Mouse (Mus musculus) heart, embryonic 16.5 days (tissue): ENCODE results near the gene Dnajc15. TPM values are rescaled to one million over a fixed set of nuclear protein-coding genes. Genes with fewer than 3 reads are reported as not detected.

Experiments used
- ATAC-seq: fragments of 200-750 bp; cut with Nextera tagmentation; replicated peaks from 2 replicates; pipeline ENCODE4 v1.8.0; 2017; ENCODE audit warnings: moderate number of reproducible peaks; ENCODE audit not compliant: insufficient read depth, low FRiP score; ENCODE audit errors: extremely low read depth
- H3K27ac ChIP-seq: fragments of 300-500 bp; sonication (generic); 2 replicates; pipeline ENCODE4 v1.5.1; 2014; ENCODE audit warnings: mild to moderate bottlenecking, low read length, control low read depth, moderate library complexity
- H3K27me3 ChIP-seq: fragments of 300-500 bp; sonication (generic); 2 replicates; pipeline ENCODE4 v1.6.1; 2014; ENCODE audit warnings: low read length, mixed read lengths; ENCODE audit not compliant: control insufficient read depth, insufficient read depth
- H3K36me3 ChIP-seq: fragments of 300-500 bp; sonication (generic); 2 replicates; pipeline ENCODE4 v1.6.1; 2014; ENCODE audit not compliant: control insufficient read depth, insufficient read depth
- H3K4me1 ChIP-seq: fragments of 300-500 bp; sonication (generic); 2 replicates; pipeline ENCODE4 v1.6.1; 2014; ENCODE audit warnings: low read length, mixed read lengths; ENCODE audit not compliant: control insufficient read depth, insufficient read depth
- H3K4me2 ChIP-seq: fragments of 300-500 bp; sonication (generic); 2 replicates; pipeline ENCODE4 v1.6.1; 2014; ENCODE audit warnings: low read depth, mild to moderate bottlenecking, control low read depth, low read length
- H3K4me3 ChIP-seq: fragments of 300-500 bp; sonication (generic); 2 replicates; pipeline ENCODE4 v1.5.1; 2014; ENCODE audit warnings: mild to moderate bottlenecking, control low read depth, low read length
- H3K9ac ChIP-seq: fragments of 300-500 bp; sonication (generic); 2 replicates; pipeline ENCODE4 v1.6.1; 2014; ENCODE audit warnings: low read length, control low read depth
- H3K9me3 ChIP-seq: fragments of 300-500 bp; sonication (generic); replicated peaks from 2 replicates; pipeline ENCODE4 v1.6.1; 2016; ENCODE audit warnings: low read length; ENCODE audit not compliant: control insufficient read depth
- WGBS: fragments of 180-500 bp; shearing (Covaris S2); extraction: QIAGEN DNeasy Blood & Tissue Kit; methylation state at CpG from one replicate; pipeline ENCODE4 v1.1.7; 2014; 5-methylcytosine and 5-hydroxymethylcytosine counted together
- polyA plus RNA-seq: library from polyadenylated mRNA; unstranded; fragments of >200 nt; fragmentation: Nextera tagmentation; extraction: Ambion mirVana; gene quantifications from 2 replicates; pipeline ENCODE4 v1.2.1, GENCODE M21; 2015

The Dnajc15 gene
- polyA plus RNA-seq, 1 experiment from 2014 or later, result 166 TPM

- Histone ChIP-seq H3K9ac (no peak overlapping the region), H3K27ac (no peak overlapping the region), H3K4me1 (peaks cover 4% of the 10 kb centered on the region), H3K27me3 (no peaks in the 10 kb centered on the region), H3K4me2 (no peak overlapping the region), H3K36me3 (peaks cover 13% of the 10 kb centered on the region; the same call in 1 of the 2 replicates), H3K4me3 (no peak overlapping the region), H3K9me3 (no peaks in the 10 kb centered on the region)
- no peak for ATAC-seq
- 86% methylated on average over 6 of the region's 6 CpGs for WGBS
Observed at GRCm38 (mm10) chr14:77825121-77825520, 49.8 kb downstream of the Dnajc15 start.

DNA sequence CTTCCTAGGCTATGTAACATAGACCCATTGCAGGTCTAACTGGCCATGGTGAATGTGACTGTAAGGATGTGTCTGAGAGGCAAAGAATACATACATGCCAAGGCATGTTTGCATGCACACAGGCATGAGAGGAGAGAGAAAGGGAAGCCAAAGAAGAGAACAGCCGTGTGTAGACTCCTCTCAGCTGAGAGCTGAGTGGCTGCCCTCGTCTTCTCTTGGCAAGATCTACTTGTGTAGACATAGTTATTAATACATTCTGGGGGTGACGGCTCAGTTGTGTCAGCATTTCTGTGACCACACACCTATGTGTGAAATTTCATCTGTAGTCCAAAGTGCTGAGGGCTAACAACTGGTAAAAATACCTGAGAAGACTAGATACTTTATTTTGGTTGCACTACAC lies 55.1 kb downstream of the Dnajc15 start:
- ATAC-seq, result no peak
- 61% methylated on average over 3 of the region's 3 CpGs for WGBS
- H3K4me2 ChIP-seq, result no peak overlapping the region

GRCm38 (mm10) chr14:77817561-77817960 lies 57.4 kb downstream of the Dnajc15 start:
- peaks cover 10% of the 10 kb centered on the region; the same call in 1 of the 2 replicates for H3K36me3 ChIP-seq
- no peaks in the 10 kb centered on the region for H3K27me3 ChIP-seq
- WGBS, result 89% methylated on average over 6 of the region's 6 CpGs
- no peaks in the 10 kb centered on the region for H3K4me1 ChIP-seq
- no peak for ATAC-seq
- H3K4me3 ChIP-seq, result no peak overlapping the region
- no peak overlapping the region for H3K4me2 ChIP-seq
- H3K9ac ChIP-seq, result no peak overlapping the region
- no peak overlapping the region for H3K27ac ChIP-seq
- H3K9me3 ChIP-seq, result no peaks in the 10 kb centered on the region

More for the DNA sequence above, 55.1 kb downstream of the Dnajc15 start:
- Histone ChIP-seq H3K4me1 (no peaks in the 10 kb centered on the region), H3K9me3 (no peaks in the 10 kb centered on the region), H3K9ac (no peak overlapping the region), H3K27me3 (no peaks in the 10 kb centered on the region), H3K4me3 (no peak overlapping the region), H3K27ac (no peak overlapping the region), H3K36me3 (peaks cover 10% of the 10 kb centered on the region; the same call in 1 of the 2 replicates)

GRCm38 (mm10) chr14:77814935-77815334 lies 60.0 kb downstream of the Dnajc15 start:
- Histone ChIP-seq H3K27ac (no peak overlapping the region), H3K27me3 (no peaks in the 10 kb centered on the region), H3K9ac (no peak overlapping the region), H3K9me3 (no peaks in the 10 kb centered on the region), H3K4me1 (no peaks in the 10 kb centered on the region), H3K4me3 (no peak overlapping the region), H3K36me3 (no peaks in the 10 kb centered on the region), H3K4me2 (no peak overlapping the region)
- ATAC-seq, result no peak
- 74% methylated on average over 4 of the region's 4 CpGs for WGBS

DNA sequence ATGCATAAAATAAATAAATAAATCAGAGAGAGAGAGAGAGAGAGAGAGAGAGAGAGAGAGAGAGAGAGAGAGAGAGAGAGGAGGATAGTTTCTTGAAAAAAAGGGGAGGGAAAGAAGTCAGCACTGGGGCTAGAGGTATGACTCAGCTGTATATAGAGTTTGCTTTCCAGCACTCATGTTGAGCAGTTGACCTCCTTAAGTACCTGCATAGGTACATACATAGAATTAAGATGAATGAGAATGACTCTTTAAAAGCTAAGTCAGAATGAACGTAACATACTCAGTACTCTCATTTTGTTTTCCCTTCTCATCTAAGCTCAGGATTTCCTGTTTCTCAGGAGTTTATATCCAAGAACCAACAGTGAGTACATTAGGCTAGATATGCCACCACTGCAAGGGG lies 62.0 kb downstream of the Dnajc15 start:
- H3K27ac ChIP-seq, result no peak overlapping the region
- no peaks in the 10 kb centered on the region for H3K36me3 ChIP-seq
- no peaks in the 10 kb centered on the region for H3K4me1 ChIP-seq
- no peak for ATAC-seq
- H3K27me3 ChIP-seq, result no peaks in the 10 kb centered on the region
- 89% methylated on average over 1 of the region's 1 CpGs for WGBS
- no peaks in the 10 kb centered on the region for H3K9me3 ChIP-seq
- no peak overlapping the region for H3K9ac ChIP-seq
- H3K4me3 ChIP-seq, result no peak overlapping the region
- no peak overlapping the region for H3K4me2 ChIP-seq

- 86% methylated on average over 5 of the region's 5 CpGs for WGBS
- no peaks in the 10 kb centered on the region; the same call in 1 of the 2 replicates for H3K4me1 ChIP-seq
Observed at GRCm38 (mm10) chr14:77811466-77811865, 63.5 kb downstream of the Dnajc15 start.

DNA sequence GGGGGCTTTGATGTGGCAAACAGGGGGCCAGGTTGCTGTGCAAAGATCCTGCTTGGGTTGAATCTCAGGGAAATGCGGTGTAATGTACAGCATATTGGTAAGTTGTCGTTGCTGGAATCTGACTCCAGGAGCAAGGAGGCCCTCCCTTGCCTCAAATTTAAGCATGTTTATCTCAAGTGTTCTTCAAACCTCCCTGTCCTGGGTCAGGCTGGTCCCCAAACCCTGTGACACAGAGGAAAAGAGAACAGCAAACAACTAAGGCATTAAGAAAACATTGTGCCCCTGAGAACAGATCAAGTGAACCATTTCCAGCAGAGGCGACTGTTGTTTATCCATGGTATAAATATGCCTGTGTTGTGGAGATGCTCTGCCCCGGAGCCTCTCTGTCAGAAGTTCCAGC lies 67.1 kb downstream of the Dnajc15 start:
- ATAC-seq, result no peak
- WGBS, result 73% methylated on average over 4 of the region's 4 CpGs
- H3K9me3 ChIP-seq, result no peaks in the 10 kb centered on the region
- no peaks in the 10 kb centered on the region for H3K27me3 ChIP-seq
- no peak overlapping the region for H3K27ac ChIP-seq
- no peaks in the 10 kb centered on the region; the same call in 1 of the 2 replicates for H3K4me1 ChIP-seq
- H3K4me2 ChIP-seq, result no peak overlapping the region
- no peaks in the 10 kb centered on the region for H3K36me3 ChIP-seq
- H3K4me3 ChIP-seq, result no peak overlapping the region
- no peak overlapping the region for H3K9ac ChIP-seq

More at GRCm38 (mm10) chr14:77811466-77811865, 63.5 kb downstream of the Dnajc15 start:
- Histone ChIP-seq H3K9ac (no peak overlapping the region), H3K27me3 (no peaks in the 10 kb centered on the region), H3K4me3 (no peak overlapping the region), H3K9me3 (no peaks in the 10 kb centered on the region), H3K27ac (no peak overlapping the region), H3K36me3 (no peaks in the 10 kb centered on the region), H3K4me2 (no peak overlapping the region)
- ATAC-seq, result no peak

DNA sequence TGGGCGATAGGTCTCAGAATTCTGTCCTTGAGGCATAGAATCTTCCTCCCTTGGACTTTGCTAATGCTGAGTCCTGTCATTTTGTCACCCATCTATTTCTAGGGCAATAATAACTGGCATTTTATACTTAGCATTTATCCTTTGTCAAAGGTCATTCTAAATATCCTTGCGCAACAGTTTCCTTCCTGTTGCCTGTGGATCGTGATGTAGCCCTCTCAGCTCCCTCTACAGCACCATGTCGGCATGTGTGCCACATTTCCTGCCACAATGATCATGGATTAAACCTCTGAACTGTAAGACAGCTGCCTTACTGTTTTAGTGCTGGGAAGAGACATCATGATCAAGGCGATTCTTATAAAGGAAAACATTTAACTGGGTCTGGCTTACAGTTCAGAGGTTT lies 68.6 kb downstream of the Dnajc15 start:
- H3K27ac ChIP-seq, result no peak overlapping the region
- H3K4me3 ChIP-seq, result no peak overlapping the region
- WGBS, result 75% methylated on average over 5 of the region's 5 CpGs
- no peaks in the 10 kb centered on the region for H3K27me3 ChIP-seq
- no peak overlapping the region for H3K4me2 ChIP-seq
- no peaks in the 10 kb centered on the region for H3K36me3 ChIP-seq
- no peaks in the 10 kb centered on the region; the same call in 1 of the 2 replicates for H3K4me1 ChIP-seq
- ATAC-seq, result no peak
- no peak overlapping the region for H3K9ac ChIP-seq
- H3K9me3 ChIP-seq, result no peaks in the 10 kb centered on the region

GRCm38 (mm10) chr14:77802268-77802630 lies 72.7 kb downstream of the Dnajc15 start:
- Histone ChIP-seq H3K9ac (no peak overlapping the region), H3K27me3 (no peaks in the 10 kb centered on the region), H3K27ac (no peak overlapping the region), H3K4me1 (no peaks in the 10 kb centered on the region; the same call in 1 of the 2 replicates), H3K4me3 (no peak overlapping the region), H3K9me3 (no peaks in the 10 kb centered on the region), H3K4me2 (no peak overlapping the region), H3K36me3 (no peaks in the 10 kb centered on the region)
- no peak for ATAC-seq
- WGBS, result 68% methylated on average over 5 of the region's 5 CpGs
